Mouse (Mus musculus) stomach, embryonic 15.5 days (tissue): Measurements from ENCODE around the gene Rcan2. TPM values are rescaled to one million over a fixed set of nuclear protein-coding genes. Genes with fewer than 3 reads are reported as not detected.

ENCODE experiments used
- ATAC-seq: fragments of 200-750 bp; cut with Nextera tagmentation; 2 replicates; pipeline ENCODE4 v1.8.0; 2017; ENCODE audit warnings: low read depth, moderate number of reproducible peaks, moderate TSS enrichment; ENCODE audit not compliant: insufficient read depth, low FRiP score
- H3K27ac ChIP-seq: fragments of 300-500 bp; sonication (generic); 2 replicates; pipeline ENCODE4 v1.5.1; 2015; ENCODE audit warnings: mild to moderate bottlenecking, inconsistent platforms
- H3K27me3 ChIP-seq: fragments of 300-500 bp; sonication (generic); replicated peaks from 2 replicates; pipeline ENCODE4 v1.6.1; 2015; ENCODE audit warnings: inconsistent platforms
- H3K36me3 ChIP-seq: fragments of 300-500 bp; sonication (generic); 2 replicates; pipeline ENCODE4 v1.6.1; 2015; ENCODE audit warnings: inconsistent platforms
- H3K4me1 ChIP-seq: fragments of 300-500 bp; sonication (generic); 2 replicates; pipeline ENCODE4 v1.6.1; 2015; ENCODE audit warnings: inconsistent platforms
- H3K4me2 ChIP-seq: fragments of 300-500 bp; sonication (generic); 2 replicates; pipeline ENCODE4 v1.6.1; 2015; ENCODE audit warnings: mild to moderate bottlenecking, inconsistent platforms
- H3K4me3 ChIP-seq: fragments of 300-500 bp; sonication (generic); replicated peaks from 2 replicates; pipeline ENCODE4 v1.5.1; 2015; ENCODE audit warnings: inconsistent platforms
- H3K9ac ChIP-seq: fragments of 300-500 bp; sonication (generic); 2 replicates; pipeline ENCODE4 v1.6.1; 2015; ENCODE audit warnings: inconsistent platforms
- H3K9me3 ChIP-seq: fragments of 300-500 bp; sonication (generic); 2 replicates; pipeline ENCODE4 v1.6.1; 2016; ENCODE audit warnings: inconsistent platforms
- WGBS: fragments of 180-500 bp; shearing (Covaris S2); methylation state at CpG from one replicate; pipeline ENCODE4 v1.1.7; 2015; 5-methylcytosine and 5-hydroxymethylcytosine counted together
- polyA plus RNA-seq: library from polyadenylated mRNA; unstranded; fragments of >200 nt; fragmentation: Nextera tagmentation; extraction: Ambion mirVana; gene quantifications from 2 replicates; pipeline ENCODE4 v1.2.1, GENCODE M21; 2015

Gene Rcan2
- polyA plus RNA-seq, 1 experiment from 2014 or later: 12.5 TPM

GRCm38 (mm10) chr17:43998095-43998494 is 196.9 kb downstream of the Rcan2 start:
- Histone ChIP-seq H3K4me3 (no peak overlapping the region), H3K27me3 (no peaks in the 10 kb centered on the region), H3K4me2 (no peak overlapping the region), H3K4me1 (no peaks in the 10 kb centered on the region), H3K9me3 (no peaks in the 10 kb centered on the region), H3K9ac (no peak overlapping the region), H3K36me3 (no peaks in the 10 kb centered on the region), H3K27ac (no peak overlapping the region)
- no peak for ATAC-seq
- 90% methylated on average over 6 of the region's 6 CpGs for WGBS

- no peaks in the 10 kb centered on the region for H3K4me1 ChIP-seq
- no peak overlapping the region for H3K4me2 ChIP-seq
- no peaks in the 10 kb centered on the region for H3K9me3 ChIP-seq
- H3K4me3 ChIP-seq: no peak overlapping the region
- H3K36me3 ChIP-seq: no peaks in the 10 kb centered on the region
- no peak overlapping the region for H3K9ac ChIP-seq
- 89% methylated on average over 2 of the region's 2 CpGs for WGBS
- H3K27me3 ChIP-seq: no peaks in the 10 kb centered on the region
- no peak for ATAC-seq
- no peak overlapping the region for H3K27ac ChIP-seq
These were observed 203.2 kb downstream of the Rcan2 start for GRCm38 (mm10) chr17:44004401-44004800.

GRCm38 (mm10) chr17:44007411-44007810 is 206.3 kb downstream of the Rcan2 start:
- no peak overlapping the region for H3K4me2 ChIP-seq
- H3K27me3 ChIP-seq: no peaks in the 10 kb centered on the region
- WGBS: 84% methylated on average over 2 of the region's 2 CpGs
- ATAC-seq: no peak
- no peak overlapping the region for H3K27ac ChIP-seq
- no peaks in the 10 kb centered on the region for H3K4me1 ChIP-seq
- H3K9me3 ChIP-seq: no peaks in the 10 kb centered on the region
- H3K4me3 ChIP-seq: no peak overlapping the region
- no peak overlapping the region for H3K9ac ChIP-seq
- H3K36me3 ChIP-seq: no peaks in the 10 kb centered on the region

- no peak overlapping the region for H3K4me3 ChIP-seq
- H3K4me2 ChIP-seq: no peak overlapping the region
- no peaks in the 10 kb centered on the region for H3K27me3 ChIP-seq
- 45% methylated on average over 4 of the region's 4 CpGs for WGBS
- no peak overlapping the region for H3K27ac ChIP-seq
- no peak for ATAC-seq
- no peaks in the 10 kb centered on the region for H3K4me1 ChIP-seq
- H3K36me3 ChIP-seq: no peaks in the 10 kb centered on the region
- H3K9me3 ChIP-seq: no peaks in the 10 kb centered on the region
- no peak overlapping the region for H3K9ac ChIP-seq
These were observed 210.8 kb downstream of the Rcan2 start for GRCm38 (mm10) chr17:44011917-44012316.

GRCm38 (mm10) chr17:44013756-44014510 is 212.8 kb downstream of the Rcan2 start:
- H3K4me3 ChIP-seq: no peak overlapping the region
- WGBS: 75% methylated on average over 4 of the region's 4 CpGs
- no peak overlapping the region for H3K27ac ChIP-seq
- H3K4me2 ChIP-seq: no peak overlapping the region
- no peak for ATAC-seq
- no peaks in the 10 kb centered on the region for H3K9me3 ChIP-seq
- no peaks in the 10 kb centered on the region for H3K36me3 ChIP-seq
- H3K27me3 ChIP-seq: no peaks in the 10 kb centered on the region
- no peaks in the 10 kb centered on the region for H3K4me1 ChIP-seq
- H3K9ac ChIP-seq: no peak overlapping the region

- ATAC-seq: no peak
These were observed 215.2 kb downstream of the Rcan2 start for GRCm38 (mm10) chr17:44016314-44016713.

GRCm38 (mm10) chr17:44020707-44021220 is 219.6 kb downstream of the Rcan2 start:
- no peak overlapping the region for H3K27ac ChIP-seq
- ATAC-seq: no peak
- H3K4me1 ChIP-seq: no peaks in the 10 kb centered on the region
- no peak overlapping the region for H3K9ac ChIP-seq
- no peaks in the 10 kb centered on the region for H3K27me3 ChIP-seq
- no peaks in the 10 kb centered on the region for H3K9me3 ChIP-seq
- WGBS: 65% methylated on average over 6 of the region's 6 CpGs
- H3K36me3 ChIP-seq: no peaks in the 10 kb centered on the region
- H3K4me2 ChIP-seq: no peak overlapping the region
- no peak overlapping the region for H3K4me3 ChIP-seq

More at GRCm38 (mm10) chr17:44016314-44016713, 215.2 kb downstream of the Rcan2 start:
- H3K4me1 ChIP-seq: no peaks in the 10 kb centered on the region
- no peak overlapping the region for H3K4me2 ChIP-seq
- no peak overlapping the region for H3K9ac ChIP-seq
- 48% methylated on average over 5 of the region's 5 CpGs for WGBS
- no peaks in the 10 kb centered on the region for H3K36me3 ChIP-seq
- H3K9me3 ChIP-seq: no peaks in the 10 kb centered on the region
- no peak overlapping the region for H3K27ac ChIP-seq
- H3K4me3 ChIP-seq: no peak overlapping the region
- H3K27me3 ChIP-seq: no peaks in the 10 kb centered on the region

GRCm38 (mm10) chr17:44023842-44024241 is 222.7 kb downstream of the Rcan2 start:
- WGBS: 67% methylated on average over 2 of the region's 2 CpGs
- H3K27ac ChIP-seq: no peak overlapping the region
- no peaks in the 10 kb centered on the region for H3K27me3 ChIP-seq
- no peaks in the 10 kb centered on the region for H3K9me3 ChIP-seq
- H3K4me3 ChIP-seq: no peak overlapping the region
- H3K4me2 ChIP-seq: no peak overlapping the region
- no peak for ATAC-seq
- H3K4me1 ChIP-seq: 0 out of 2 replicates have a peak, but pooled peaks cover 2% of the 10 kb centered on the region
- no peaks in the 10 kb centered on the region for H3K36me3 ChIP-seq
- no peak overlapping the region for H3K9ac ChIP-seq

GRCm38 (mm10) chr17:44025011-44025410 is 223.9 kb downstream of the Rcan2 start:
- no peak overlapping the region for H3K4me2 ChIP-seq
- WGBS: 63% methylated on average over 2 of the region's 2 CpGs
- H3K4me3 ChIP-seq: no peak overlapping the region
- H3K9me3 ChIP-seq: no peaks in the 10 kb centered on the region
- H3K27me3 ChIP-seq: no peaks in the 10 kb centered on the region
- ATAC-seq: no peak
- 0 out of 2 replicates have a peak, but pooled peaks cover 2% of the 10 kb centered on the region for H3K4me1 ChIP-seq
- no peak overlapping the region for H3K9ac ChIP-seq
- no peak overlapping the region for H3K27ac ChIP-seq
- H3K36me3 ChIP-seq: no peaks in the 10 kb centered on the region

GRCm38 (mm10) chr17:44025935-44026334 is 224.8 kb downstream of the Rcan2 start:
- no peak overlapping the region for H3K4me2 ChIP-seq
- ATAC-seq: no peak
- 52% methylated on average over 6 of the region's 6 CpGs for WGBS
- H3K27me3 ChIP-seq: no peaks in the 10 kb centered on the region
- no peaks in the 10 kb centered on the region for H3K9me3 ChIP-seq
- 0 out of 2 replicates have a peak, but pooled peaks cover 2% of the 10 kb centered on the region for H3K4me1 ChIP-seq
- H3K4me3 ChIP-seq: no peak overlapping the region
- no peak overlapping the region; the same call in 1 of the 2 replicates for H3K27ac ChIP-seq
- H3K36me3 ChIP-seq: no peaks in the 10 kb centered on the region
- no peak overlapping the region for H3K9ac ChIP-seq

GRCm38 (mm10) chr17:44026378-44026777 is 225.2 kb downstream of the Rcan2 start:
- H3K4me2 ChIP-seq: no peak overlapping the region
- ATAC-seq: no peak

GRCm38 (mm10) chr17:44026786-44027185 is 225.6 kb downstream of the Rcan2 start:
- H3K9me3 ChIP-seq: no peaks in the 10 kb centered on the region
- H3K4me2 ChIP-seq: no peak overlapping the region
- no peaks in the 10 kb centered on the region for H3K36me3 ChIP-seq
- no peak for ATAC-seq
- 0 out of 2 replicates have a peak, but pooled peaks cover 2% of the 10 kb centered on the region for H3K4me1 ChIP-seq
- no peak overlapping the region for H3K4me3 ChIP-seq
- H3K27ac ChIP-seq: no peak overlapping the region
- no peak overlapping the region for H3K9ac ChIP-seq
- no peaks in the 10 kb centered on the region for H3K27me3 ChIP-seq

More at GRCm38 (mm10) chr17:44026378-44026777, 225.2 kb downstream of the Rcan2 start:
- H3K36me3 ChIP-seq: no peaks in the 10 kb centered on the region
- H3K27ac ChIP-seq: no peak overlapping the region; the same call in 1 of the 2 replicates
- 37% methylated on average over 5 of the region's 5 CpGs for WGBS
- no peak overlapping the region for H3K9ac ChIP-seq
- H3K9me3 ChIP-seq: no peaks in the 10 kb centered on the region
- no peaks in the 10 kb centered on the region for H3K27me3 ChIP-seq
- 0 out of 2 replicates have a peak, but pooled peaks cover 2% of the 10 kb centered on the region for H3K4me1 ChIP-seq
- no peak overlapping the region for H3K4me3 ChIP-seq
